Mouse (Mus musculus) thymus, adult 2 months (tissue): ENCODE data around the gene Dnah7a.

ENCODE experiments used
- CTCF ChIP-seq: fragments of 200-500 bp; IDR thresholded peaks from 2 replicates; pipeline ENCODE4 v1.5.1; 2012; ENCODE audit warnings: mild to moderate bottlenecking, control low read depth, low read length, moderate library complexity, borderline replicate concordance; ENCODE audit not compliant: control insufficient read depth, poor library complexity, insufficient read depth; ENCODE audit errors: extremely low read depth
- POLR2A ChIP-seq: fragments of 200-500 bp; IDR thresholded peaks from 2 replicates; pipeline ENCODE4 v1.6.1; 2012; ENCODE audit warnings: mild to moderate bottlenecking, low read length, control low read depth, moderate library complexity; ENCODE audit not compliant: control insufficient read depth, poor library complexity, insufficient read depth; ENCODE audit errors: extremely low read depth

- TF ChIP-seq CTCF (no peak), POLR2A (no peak)
Observed at GRCm38 (mm10) chr1:53630011-53630410, 76.6 kb downstream of the Dnah7a start.
